Mouse (Mus musculus) left cerebral cortex, adult 2 months (tissue): ENCODE data around the gene Fam241b. TPM values are rescaled to one million over a fixed set of nuclear protein-coding genes. Genes with fewer than 3 reads are reported as not detected.

Experiments used
- DNase-seq, 2 experiments: peaks; one replicate each; pipeline ENCODE4 v3.0.0; 2021 to 2022; ENCODE audit warnings: low spot score in 2 of 2, mixed read lengths in 1 of 2; ENCODE audit errors: extremely low spot score in 1 of 2
- H3K27ac ChIP-seq: fragments of 200-600 bp; 2 replicates; pipeline ENCODE4 v1.8.1; 2022
- H3K4me3 ChIP-seq: fragments of 200-600 bp; 2 replicates; pipeline ENCODE4 v1.8.1; 2022
- CTCF ChIP-seq: fragments of 200-600 bp; IDR thresholded peaks from 2 replicates; pipeline ENCODE4 v1.8.1; 2022; ENCODE audit warnings: antibody characterized with exemption, mild to moderate bottlenecking, moderate library complexity
- intact Hi-C: fragments of 180-260 bp; cut with DNase I; formaldehyde crosslinking; loops from one replicate; pipeline ENCODE4 v1.15.1; 2025
- total RNA-seq, 2 experiments: library from RNA; stranded (reverse); gene quantifications; 2 replicates each; pipeline ENCODE4 v1.2.3; 2021

Gene Fam241b
- total RNA-seq, 2 experiments from 2014 or later: 50.1 to 58.3 TPM

DNA sequence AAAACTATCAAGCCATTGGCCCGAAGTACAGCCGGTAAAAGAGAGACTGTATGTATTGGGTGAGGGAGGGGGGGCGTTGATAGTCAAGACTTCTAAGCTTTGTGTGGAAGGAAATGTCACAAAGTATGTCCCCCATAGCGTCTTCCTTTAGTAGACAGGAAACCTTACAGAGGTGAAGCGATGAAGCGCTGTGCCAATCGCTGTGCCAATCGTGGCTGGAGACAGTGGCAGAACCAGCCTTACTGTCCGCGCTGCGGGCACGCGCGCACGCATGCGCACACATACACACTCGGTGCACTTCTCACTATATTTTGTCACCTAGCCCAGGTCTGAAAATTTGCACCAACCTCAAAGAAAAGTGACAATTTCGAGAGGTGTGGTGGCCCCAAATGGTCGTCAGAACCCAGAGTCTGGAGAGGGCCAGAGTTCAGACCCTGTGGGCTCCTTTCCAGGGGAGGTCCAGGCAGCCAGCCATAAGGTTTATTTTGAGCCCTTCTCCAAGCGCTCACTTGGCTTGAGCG lies 15.9 kb downstream of the Fam241b start:
- H3K4me3 ChIP-seq: no peak overlapping the region
- intact Hi-C loops: no loop called here
- no peak overlapping the region for H3K27ac ChIP-seq
- DNase-seq: no peak
- no peak for TF ChIP-seq CTCF

DNA sequence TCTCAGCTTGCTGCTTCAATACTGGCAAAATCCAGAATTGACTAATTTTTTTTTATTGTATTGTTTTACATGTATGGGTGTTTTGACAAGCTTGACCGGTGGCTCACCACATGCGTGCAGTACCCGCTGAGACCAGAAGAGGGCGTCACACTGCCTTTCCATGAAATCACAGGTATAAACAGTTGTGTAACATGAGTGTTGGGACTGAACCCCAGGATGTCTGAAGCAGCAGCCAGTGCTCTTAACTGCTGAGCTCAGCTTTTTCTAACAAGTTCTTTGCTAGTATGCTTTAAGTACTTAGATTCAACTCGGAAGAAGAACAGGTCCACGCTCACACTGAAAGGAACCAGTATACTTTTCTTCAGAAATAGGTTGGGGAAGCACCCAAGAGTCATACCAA lies 16.6 kb downstream of the Fam241b start:
- intact Hi-C loops: no loop called here
- DNase-seq: no peak
- TF ChIP-seq CTCF: peak; percentile 49
- Histone ChIP-seq H3K27ac (no peak overlapping the region), H3K4me3 (no peak overlapping the region)

DNA sequence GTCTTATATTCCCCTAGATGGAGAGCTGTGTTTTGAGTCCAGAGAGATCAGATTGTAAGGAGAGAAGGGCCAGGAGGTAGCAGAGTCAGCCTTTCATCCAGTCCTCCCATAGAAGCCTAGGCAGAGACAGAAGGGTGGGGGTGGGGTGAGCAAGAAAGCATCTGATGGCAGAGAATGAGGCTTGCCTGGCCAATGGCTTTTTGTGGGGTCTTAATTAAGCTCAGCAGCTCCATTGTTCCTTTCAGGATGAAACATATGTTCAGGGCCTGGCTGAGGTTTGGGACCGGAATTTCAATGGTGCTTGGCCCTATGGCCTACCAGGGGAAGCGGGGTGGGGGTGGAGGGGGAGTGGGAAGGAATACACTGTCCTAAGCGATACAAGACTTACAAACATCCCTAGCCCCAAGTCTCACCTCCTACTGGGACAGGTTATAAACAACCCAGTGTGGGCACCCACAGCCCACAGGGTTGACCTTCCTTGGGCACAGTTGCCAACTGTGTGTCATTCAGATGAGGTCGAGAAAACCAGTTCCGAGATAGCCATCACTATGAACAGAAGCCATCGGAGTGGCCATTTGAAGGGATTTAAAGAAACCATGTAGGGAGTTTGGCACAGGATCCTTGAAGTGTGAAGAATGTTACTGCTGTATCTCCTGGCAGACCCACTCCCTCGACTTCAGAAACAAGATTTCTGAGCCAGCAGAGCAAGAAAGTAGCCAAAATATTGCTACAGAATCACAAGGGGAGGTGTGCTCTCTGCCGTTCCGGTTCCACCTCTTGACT lies 29.7 kb downstream of the Fam241b start:
- H3K27ac ChIP-seq: no peak overlapping the region
- no peak for DNase-seq
- intact Hi-C loops: no loop called here
- H3K4me3 ChIP-seq: no peak overlapping the region
- TF ChIP-seq CTCF: no peak

DNA sequence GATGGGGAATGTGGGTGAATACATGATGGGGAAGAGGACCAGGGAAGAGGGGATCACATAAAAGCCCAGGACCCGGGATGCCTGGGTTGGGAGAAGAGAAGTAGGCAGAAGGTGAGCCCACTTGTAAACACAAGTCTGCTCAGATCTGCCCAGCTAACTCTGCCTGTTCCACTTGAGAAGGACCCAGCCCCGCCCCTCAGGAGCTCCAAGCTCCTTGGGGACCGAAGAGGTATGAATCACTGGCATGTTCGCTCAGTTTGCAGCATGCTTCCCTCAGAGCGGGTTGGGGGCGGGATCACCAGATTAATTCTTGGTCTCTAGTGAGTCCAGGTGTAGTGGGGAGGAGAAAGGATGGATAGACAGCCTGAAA lies 32.5 kb downstream of the Fam241b start:
- peak overlapping the region; percentile 92 for H3K4me3 ChIP-seq
- peak overlapping the region; percentile 94 for H3K27ac ChIP-seq
- TF ChIP-seq CTCF: no peak
- intact Hi-C loops: no loop called here
- DNase-seq: peak; percentile 40 to 56

DNA sequence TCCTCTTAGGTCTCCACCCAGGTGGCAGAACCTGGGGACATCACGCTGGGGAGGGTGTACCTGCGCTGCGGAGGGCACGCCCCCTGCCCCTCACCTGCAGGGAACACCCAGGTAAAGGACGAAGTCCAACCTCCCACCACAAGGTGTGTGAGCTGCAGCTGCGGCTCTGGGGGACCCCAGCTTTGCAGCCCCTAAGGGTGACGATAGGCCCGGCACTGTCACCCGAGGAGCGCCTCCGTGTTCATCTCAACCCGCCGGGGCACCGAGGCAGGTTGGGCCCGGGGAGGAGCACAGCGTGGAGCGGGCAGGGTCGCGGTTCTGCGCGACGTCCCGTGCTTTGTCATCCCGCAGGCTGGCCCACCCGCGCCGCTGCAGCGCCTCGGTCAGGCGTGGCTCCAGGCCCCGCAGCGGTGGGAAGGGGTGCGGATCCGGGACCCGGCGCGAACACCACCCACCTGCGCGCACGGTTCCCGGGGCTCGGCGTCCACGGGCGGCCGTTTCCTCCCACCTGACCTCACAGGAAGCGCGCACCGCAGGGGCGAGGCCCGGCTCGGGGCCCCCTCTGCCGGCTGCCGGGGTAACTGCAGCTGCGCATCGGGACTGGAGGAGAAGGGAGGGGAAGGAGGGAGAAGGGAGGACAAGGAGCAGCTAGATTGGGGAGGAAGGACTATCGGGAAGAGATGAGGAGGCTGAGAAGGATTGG lies 33.1 kb downstream of the Fam241b start:
- Histone ChIP-seq H3K4me3 (peak overlapping the region; percentile 92), H3K27ac (peak overlapping the region; percentile 94)
- intact Hi-C loops: no loop called here
- TF ChIP-seq CTCF: peak; percentile 99
- DNase-seq: peak; percentile 90 to 97

DNA sequence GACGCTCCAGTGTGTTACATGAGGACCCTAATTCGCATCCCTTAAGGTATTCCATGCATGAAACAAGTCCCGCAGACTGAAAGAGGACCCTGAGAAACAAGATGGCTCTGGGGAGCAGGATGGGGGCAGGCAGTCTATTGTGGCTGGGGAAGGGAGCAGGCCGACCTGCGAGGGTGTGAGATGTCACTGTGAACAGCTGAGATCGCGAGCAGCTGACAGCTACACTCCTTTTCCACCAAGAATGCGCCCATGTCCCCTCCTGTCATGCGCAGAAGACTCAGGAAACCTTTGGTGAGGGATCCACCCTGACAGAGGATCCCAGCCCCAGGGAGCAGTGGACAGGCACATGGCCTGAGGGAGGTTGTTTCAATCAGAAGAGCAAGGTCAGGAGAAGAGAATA lies 36.7 kb downstream of the Fam241b start:
- no peak overlapping the region for H3K27ac ChIP-seq
- intact Hi-C loops: no loop called here
- no peak for DNase-seq
- no peak for TF ChIP-seq CTCF
- no peak overlapping the region for H3K4me3 ChIP-seq

DNA sequence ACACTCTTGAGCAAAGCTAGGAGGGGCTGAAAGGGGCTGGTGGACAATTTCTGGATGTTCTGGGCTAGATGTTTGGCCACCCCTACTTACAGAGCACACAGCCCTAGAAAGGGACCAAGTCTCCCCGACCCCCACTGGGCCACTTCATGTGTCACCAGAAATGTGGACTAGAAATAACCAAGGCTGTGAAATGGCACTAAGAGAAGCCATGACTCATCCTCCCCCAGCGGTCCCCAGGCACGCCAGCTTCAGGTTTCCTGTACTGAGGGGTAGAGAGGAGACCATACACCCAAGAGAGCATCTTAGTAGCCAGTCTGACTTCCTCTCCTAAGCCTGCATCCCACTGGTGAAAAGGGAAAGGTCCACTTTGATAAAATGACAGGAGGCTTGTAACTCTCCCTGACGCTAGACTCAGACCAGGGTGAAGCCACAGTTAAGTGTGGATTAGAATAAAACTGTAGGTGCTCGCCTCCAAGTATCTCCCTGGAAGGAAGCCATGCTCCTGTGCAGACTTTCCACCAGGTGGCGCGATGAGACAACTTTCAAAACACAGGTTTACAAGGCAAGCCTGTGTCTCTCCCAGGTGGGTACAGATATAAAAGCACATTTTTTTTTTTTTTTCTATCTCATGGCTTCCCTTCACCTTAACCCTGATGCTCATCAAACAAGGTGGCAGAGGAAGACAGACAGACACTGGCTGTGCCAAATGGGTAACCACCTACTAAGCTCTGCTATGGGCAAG lies 38.7 kb downstream of the Fam241b start:
- TF ChIP-seq CTCF: peak; percentile 82
- Histone ChIP-seq H3K27ac (0 out of 2 replicates have a peak overlapping the region, but pooled peaks have one; percentile 19), H3K4me3 (no peak overlapping the region)
- peak; percentile 68 to 82 for DNase-seq
- intact Hi-C loops: loop anchor here (1.0 kb wide), 2 partner anchors 78 to 138 kb away; no protein-coding TSS in a partner anchor

DNA sequence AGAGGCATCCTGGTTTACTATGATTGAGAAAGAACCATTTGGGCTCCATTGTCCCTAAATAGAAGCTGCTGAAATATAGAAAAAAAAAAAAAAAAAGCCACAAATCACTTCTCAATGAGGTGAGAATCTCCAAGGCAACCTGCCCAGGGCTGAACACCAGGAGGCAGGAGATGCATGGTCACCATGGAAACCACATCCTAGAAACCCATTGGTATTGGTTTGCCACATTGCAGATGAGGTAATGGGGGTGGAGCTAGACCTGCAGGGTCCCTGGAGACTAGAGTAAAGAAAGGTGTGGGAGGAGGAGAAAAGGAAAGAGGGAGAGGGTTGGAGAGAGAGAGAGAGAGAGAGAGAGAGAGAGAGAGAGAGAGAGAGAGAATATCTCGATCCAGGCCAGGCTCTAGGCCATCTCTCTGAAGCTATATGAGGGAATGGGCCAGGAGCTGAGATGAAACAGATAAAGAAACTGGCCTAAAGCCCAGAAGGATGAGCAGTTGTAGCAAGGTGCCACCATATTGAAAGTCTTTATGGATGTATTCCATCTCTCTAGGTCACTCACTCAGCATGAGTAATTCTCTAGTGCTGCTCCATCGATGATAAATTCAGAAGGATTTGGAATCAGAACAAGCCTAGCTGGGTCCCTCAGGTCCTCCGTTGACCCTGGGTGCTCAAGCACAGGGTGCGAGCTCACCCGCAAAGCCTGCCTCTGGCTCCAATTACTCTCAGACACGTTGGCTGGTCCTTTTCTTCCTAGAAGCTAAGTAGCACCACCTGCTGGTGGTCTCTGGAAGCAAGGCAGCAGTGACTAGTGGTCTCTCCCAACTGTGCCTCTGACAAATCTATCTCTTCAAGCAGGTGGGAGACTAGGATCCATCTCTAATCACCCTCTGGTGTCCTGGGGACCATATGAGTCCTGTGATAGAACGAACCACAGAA lies 41.9 kb downstream of the Fam241b start:
- intact Hi-C loops: loop anchor here (1.0 to 2.0 kb wide), 4 partner anchors 46 to 263 kb away; no protein-coding TSS in a partner anchor
- Histone ChIP-seq H3K27ac (peak overlapping the region; percentile 83), H3K4me3 (no peak overlapping the region)
- DNase-seq: peak; percentile 76 to 77
- TF ChIP-seq CTCF: peak; percentile 88

DNA sequence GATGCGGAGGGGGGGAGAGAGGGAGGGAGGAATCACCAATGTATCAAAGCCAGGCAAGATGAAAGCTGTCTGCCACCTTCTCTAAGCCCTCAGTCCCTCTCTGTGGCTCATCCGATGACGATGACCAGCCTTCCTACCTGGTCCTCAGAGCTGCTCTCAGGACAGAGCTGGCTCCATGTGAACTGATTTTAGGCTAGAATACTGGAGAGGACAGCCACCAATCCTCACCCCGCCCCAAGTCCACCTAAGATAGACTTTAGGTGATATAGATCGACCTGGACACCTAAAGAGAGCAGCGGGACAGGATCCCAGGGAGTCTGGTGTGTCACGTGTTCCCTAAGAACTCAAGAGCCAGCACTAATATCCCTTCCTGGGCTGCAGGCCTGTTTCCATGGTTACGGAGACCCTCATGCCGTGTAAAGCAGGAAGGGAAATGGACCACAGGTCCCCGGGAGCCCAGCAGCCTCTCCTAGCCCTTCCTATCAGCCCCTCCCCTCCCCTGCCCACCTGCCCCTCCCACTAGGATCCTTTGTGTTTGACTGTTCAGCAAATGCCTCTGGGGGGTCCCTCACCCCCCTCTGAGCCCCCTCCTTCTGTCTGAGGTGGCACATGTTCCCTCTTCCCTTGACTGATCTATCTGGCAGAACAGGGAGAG lies 43.8 kb downstream of the Fam241b start:
- intact Hi-C loops: no loop called here
- no peak for DNase-seq

DNA sequence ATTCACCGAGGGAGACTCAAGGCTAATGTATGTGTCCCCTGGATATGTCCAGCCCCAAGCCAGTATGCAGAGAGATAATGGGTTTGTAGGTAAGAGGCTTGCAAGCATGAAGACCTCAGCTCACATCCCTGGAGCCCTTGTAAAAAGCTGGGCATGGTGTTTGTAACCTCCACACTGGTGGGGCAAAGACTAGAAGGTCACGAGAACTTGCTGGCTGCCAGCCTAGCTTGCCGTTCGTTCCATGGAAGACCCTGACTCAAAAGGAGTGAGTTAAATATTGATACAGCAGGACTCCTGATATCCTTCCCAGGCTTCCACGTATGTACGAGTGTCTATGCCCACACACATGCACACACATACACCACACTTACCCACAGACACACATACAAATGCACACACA lies 49.3 kb downstream of the Fam241b start:
- Histone ChIP-seq H3K4me3 (no peak overlapping the region), H3K27ac (no peak overlapping the region)
- no peak for TF ChIP-seq CTCF
- DNase-seq: no peak
- intact Hi-C loops: no loop called here

More for the DNA sequence above, 43.8 kb downstream of the Fam241b start:
- H3K4me3 ChIP-seq: no peak overlapping the region
- no peak for TF ChIP-seq CTCF
- no peak overlapping the region for H3K27ac ChIP-seq
